Mouse (Mus musculus) CH12.LX (cell line): ENCODE results near the gene Trafd1. TPM values are rescaled to one million over a fixed set of nuclear protein-coding genes. Genes with fewer than 3 reads are reported as not detected.
A peak's percentile ranks its signal among the peaks of the same experiment; 100 is the strongest.

Experiments used
- DNase-seq: peaks from one replicate; pipeline ENCODE4 v3.0.0-alpha.2; 2013; ENCODE audit errors: extremely low read depth
- H3K27ac ChIP-seq: 2 replicates; pipeline ENCODE4 v1.5.1; 2012; ENCODE audit warnings: low read depth, mild to moderate bottlenecking, control low read depth, moderate library complexity; ENCODE audit not compliant: insufficient read depth
- H3K27me3 ChIP-seq: replicated peaks from 2 replicates; pipeline ENCODE3; 2012; ENCODE audit warnings: inconsistent platforms
- H3K36me3 ChIP-seq, 2 experiments: replicated peaks in 1 of 2; 2 replicates each; pipeline versions ENCODE3 to v1.6.1; 2012; ENCODE audit warnings: inconsistent platforms in 1 of 2, low read length in 1 of 2, mild to moderate bottlenecking in 1 of 2, mixed read lengths in 1 of 2, moderate library complexity in 1 of 2; ENCODE audit not compliant: control insufficient read depth in 1 of 2, insufficient read depth in 1 of 2
- H3K4me1 ChIP-seq, 2 experiments: 2 replicates each; pipeline ENCODE4 v1.6.1; 2012; ENCODE audit warnings: inconsistent platforms in 1 of 2, moderate library complexity in 1 of 2; ENCODE audit not compliant: insufficient read depth in 2 of 2, control insufficient read depth in 1 of 2
- H3K4me2 ChIP-seq: 2 replicates; pipeline ENCODE4 v1.6.1; 2012; ENCODE audit warnings: low read depth, mild to moderate bottlenecking, control low read depth; ENCODE audit not compliant: poor library complexity, insufficient read depth, severe bottlenecking
- H3K4me3 ChIP-seq, 3 experiments: fragments of 150-350 bp in 1 of 3; sonication (generic) in 1 of 3; replicated peaks in 1 of 3; 2 replicates each; pipeline versions ENCODE3 to v1.5.1; 2011 to 2012; ENCODE audit warnings: low read depth in 2 of 3, low read length in 2 of 3, mild to moderate bottlenecking in 2 of 3, moderate library complexity in 2 of 3, control low read depth in 1 of 3, improper control_type of control experiment in 1 of 3, inconsistent platforms in 1 of 3, mixed read lengths in 1 of 3; ENCODE audit not compliant: poor library complexity in 1 of 3
- H3K79me2 ChIP-seq: replicated peaks from 2 replicates; pipeline ENCODE4 v1.6.1; 2012; ENCODE audit warnings: mild to moderate bottlenecking, moderate library complexity; ENCODE audit not compliant: control insufficient read depth, poor library complexity, insufficient read depth, severe bottlenecking; ENCODE audit errors: extremely low read depth
- H3K9ac ChIP-seq: 2 replicates; pipeline ENCODE4 v1.6.1; 2012; ENCODE audit warnings: low read depth, mild to moderate bottlenecking, control low read depth, moderate library complexity; ENCODE audit not compliant: insufficient read depth
- H3K9me3 ChIP-seq: replicated peaks from 2 replicates; pipeline ENCODE3; 2012; ENCODE audit warnings: low read length, inconsistent platforms, mixed read lengths
- BHLHE40 ChIP-seq: IDR thresholded peaks from 2 replicates; pipeline ENCODE4 v1.6.1; 2011; ENCODE audit warnings: mild to moderate bottlenecking, low read depth, low read length, improper control_type of control experiment
- CHD1 ChIP-seq: IDR thresholded peaks from 2 replicates; pipeline ENCODE4 v1.6.1; 2012; ENCODE audit warnings: low read depth, low read length, improper control_type of control experiment, inconsistent platforms
- CHD2 ChIP-seq: IDR thresholded peaks from 2 replicates; pipeline ENCODE4 v1.6.1; 2011; ENCODE audit warnings: low read length, improper control_type of control experiment
- CTCF ChIP-seq, 2 experiments: IDR thresholded peaks in 1 of 2; conservative IDR thresholded peaks in 1 of 2; 2 replicates each; pipeline ENCODE4 v1.5.1; 2011 to 2012; ENCODE audit warnings: low read depth in 2 of 2, low read length in 2 of 2, improper control_type of control experiment in 1 of 2, inconsistent platforms in 1 of 2, mild to moderate bottlenecking in 1 of 2, moderate library complexity in 1 of 2
- EP300 ChIP-seq: IDR thresholded peaks from 2 replicates; pipeline ENCODE4 v1.6.1; 2011; ENCODE audit warnings: low read length, improper control_type of control experiment
- GABPA ChIP-seq: IDR thresholded peaks from 2 replicates; pipeline ENCODE4 v1.6.1; 2012; ENCODE audit warnings: low read depth, low read length, improper control_type of control experiment, inconsistent platforms; ENCODE audit not compliant: insufficient replicate concordance
- JUN ChIP-seq: IDR thresholded peaks from 2 replicates; pipeline ENCODE4 v1.6.1; 2011; ENCODE audit warnings: low read depth, mild to moderate bottlenecking, low read length, improper control_type of control experiment, moderate library complexity; ENCODE audit not compliant: insufficient read depth
- KAT2A ChIP-seq: IDR thresholded peaks from 2 replicates; pipeline ENCODE4 v1.6.1; 2012; ENCODE audit warnings: low read length, improper control_type of control experiment, inconsistent platforms; ENCODE audit not compliant: insufficient replicate concordance
- MAFK ChIP-seq: IDR thresholded peaks from 2 replicates; pipeline ENCODE4 v1.6.1; 2011; ENCODE audit warnings: low read length, improper control_type of control experiment; ENCODE audit not compliant: insufficient replicate concordance
- MAX ChIP-seq: IDR thresholded peaks from 2 replicates; pipeline ENCODE4 v1.6.1; 2011; ENCODE audit warnings: low read length, improper control_type of control experiment
- MEF2A ChIP-seq: IDR thresholded peaks from 2 replicates; pipeline ENCODE4 v1.6.1; 2014; ENCODE audit warnings: low read depth, mild to moderate bottlenecking, inconsistent platforms, low read length, improper control_type of control experiment, borderline replicate concordance
- MXI1 ChIP-seq: IDR thresholded peaks from 2 replicates; pipeline ENCODE4 v1.6.1; 2011; ENCODE audit warnings: mild to moderate bottlenecking, low read depth, low read length, improper control_type of control experiment
- MYC ChIP-seq: IDR thresholded peaks from 2 replicates; pipeline ENCODE4 v1.6.1; 2011; ENCODE audit warnings: low read depth, mild to moderate bottlenecking, improper control_type of control experiment, low read length
- NELFE ChIP-seq: IDR thresholded peaks from 2 replicates; pipeline ENCODE4 v1.6.1; 2011; ENCODE audit warnings: low read depth, low read length, improper control_type of control experiment
- NRF1 ChIP-seq: IDR thresholded peaks from 2 replicates; pipeline ENCODE4 v1.6.1; 2014; ENCODE audit warnings: low read depth, mild to moderate bottlenecking, inconsistent platforms, low read length, improper control_type of control experiment, moderate library complexity
- PAX5 ChIP-seq: IDR thresholded peaks from 2 replicates; pipeline ENCODE4 v1.6.1; 2012; ENCODE audit warnings: low read length, inconsistent platforms, mixed read lengths
- POLR2A ChIP-seq: IDR thresholded peaks from 2 replicates; pipeline ENCODE4 v1.6.1; 2011; ENCODE audit warnings: low read depth, mild to moderate bottlenecking, improper control_type of control experiment, low read length
- POLR2AphosphoS2 ChIP-seq: IDR thresholded peaks from 2 replicates; pipeline ENCODE4 v1.6.1; 2011; ENCODE audit warnings: low read depth, low read length, improper control_type of control experiment
- SIN3A ChIP-seq: IDR thresholded peaks from 2 replicates; pipeline ENCODE4 v1.6.1; 2012; ENCODE audit warnings: low read length, improper control_type of control experiment, inconsistent platforms
- TBP ChIP-seq: conservative IDR thresholded peaks from 2 replicates; pipeline ENCODE4 v1.6.1; 2011; ENCODE audit warnings: low read depth, low read length, improper control_type of control experiment
- TCF12 ChIP-seq: IDR thresholded peaks from 2 replicates; pipeline ENCODE4 v1.6.1; 2014; ENCODE audit warnings: low read depth, mild to moderate bottlenecking, inconsistent platforms, low read length, improper control_type of control experiment
- UBTF ChIP-seq: IDR thresholded peaks from 2 replicates; pipeline ENCODE4 v1.6.1; 2012; ENCODE audit warnings: low read depth, mild to moderate bottlenecking, inconsistent platforms, low read length, improper control_type of control experiment, moderate library complexity
- USF1 ChIP-seq: IDR thresholded peaks from 2 replicates; pipeline ENCODE4 v1.6.1; 2014; ENCODE audit warnings: low read depth, mild to moderate bottlenecking, inconsistent platforms, low read length, improper control_type of control experiment
- ZC3H11A ChIP-seq: IDR thresholded peaks from 2 replicates; pipeline ENCODE4 v1.6.1; 2012; ENCODE audit warnings: low read depth, mild to moderate bottlenecking, inconsistent platforms, low read length, improper control_type of control experiment
- ZNF384 ChIP-seq: IDR thresholded peaks from 2 replicates; pipeline ENCODE4 v1.6.1; 2012; ENCODE audit warnings: low read depth, low read length, improper control_type of control experiment, inconsistent platforms
- dilution Hi-C: fragments of 300-500 bp; cut with MboI; formaldehyde crosslinking; loops from 2 replicates; pipeline ENCODE4 v1.14.3; 2020; ENCODE audit warnings: low sequenced_read_pairs; ENCODE audit not compliant: extremely low pct_unique_long_range_greater_than_20kb, extremely low pct_ligation_motif_present
- in situ Hi-C: fragments of 300-500 bp; cut with MboI; formaldehyde crosslinking; loops from 3 replicates; pipeline ENCODE4 v1.14.3; 2019; ENCODE audit warnings: low sequenced_read_pairs, low pct_ligation_motif_present, low pct_unique_long_range_greater_than_20kb, mixed read lengths
- polyA plus RNA-seq: library from polyadenylated mRNA; unstranded; fragments of >175 nt; gene quantifications from 2 replicates; pipeline ENCODE4 v1.2.1, GENCODE M21; 2012; ENCODE audit warnings: low read depth; ENCODE audit not compliant: insufficient read length
- total RNA-seq, 2 experiments: library from RNA; depleted of rRNA; stranded (reverse); fragments of 300-350 nt in 1 of 2; fragments of >200 nt in 1 of 2; gene quantifications; 2 replicates each; pipeline ENCODE4 v1.2.3; 2012 to 2014

The Trafd1 gene
- total and polyA plus RNA-seq, 3 experiments, result 31.7 to 52.8 (median 42.3) TPM

GRCm38 (mm10) chr5:121398146-121398964 is 12.9 kb upstream of the Trafd1 start:
- Histone ChIP-seq H3K27me3 (no peaks in the 10 kb centered on the region), H3K4me1 (peaks cover 12 to 42% of the 10 kb centered on the region in 2 experiments; a peak in 3 of 4 replicates), H3K36me3 (peaks cover 6 to 35% of the 10 kb centered on the region in 2 experiments), H3K9ac (peak overlapping the region; percentile 77), H3K4me2 (peak overlapping the region; percentile 82), H3K79me2 (peaks cover 54% of the 10 kb centered on the region), H3K4me3 (peak overlapping the region; percentile 84 to 94 (median 84)), H3K27ac (peak overlapping the region; percentile 35), H3K9me3 (no peaks in the 10 kb centered on the region)
- in situ Hi-C loops (no loop called here), dilution Hi-C loops (no loop called here)
- TF ChIP-seq CHD1 (0 out of 2 replicates have a peak, but pooled peaks have one; percentile 44), TBP (no peak), USF1 (no peak), MXI1 (peak; percentile 86), TCF12 (no peak), MEF2A (0 out of 2 replicates have a peak, but pooled peaks have one; percentile 2), MYC (peak; percentile 93), UBTF (peak; percentile 100), BHLHE40 (peak; percentile 20; the same call in 1 of the 2 replicates), ZNF384 (no peak), MAX (0 out of 2 replicates have a peak, but pooled peaks have one; percentile 71), SIN3A (peak; percentile 47)
- peak; percentile 58 for DNase-seq

GRCm38 (mm10) chr5:121397187-121398145 is 12.0 kb upstream of the Trafd1 start, which contains the start of gene Naa25:
TSS of gene Naa25 (plus strand) at chr5:121397936.
- peaks cover 45% of the 10 kb centered on the region for H3K79me2 ChIP-seq
- no peaks in the 10 kb centered on the region for H3K27me3 ChIP-seq
- dilution Hi-C loops, result no loop called here
- peak within 1 kb of the TSS; percentile 77 for H3K9ac ChIP-seq
- no peaks in the 10 kb centered on the region for H3K9me3 ChIP-seq
- peak within 1 kb of the TSS; percentile 84 to 94 (median 84) for H3K4me3 ChIP-seq
- in situ Hi-C loops, result no loop called here
- peaks cover 12 to 36% of the 10 kb centered on the region in 2 experiments; a peak in 3 of 4 replicates for H3K4me1 ChIP-seq
- DNase-seq, result peak; percentile 98
- peak within 1 kb of the TSS; percentile 82 for H3K4me2 ChIP-seq
- peak within 1 kb of the TSS; percentile 35 for H3K27ac ChIP-seq
- peaks cover 6 to 27% of the 10 kb centered on the region in 2 experiments for H3K36me3 ChIP-seq
- TF ChIP-seq CTCF (conservative IDR thresholded peaks at IDR 0.05 in 1 of 2, IDR thresholded peaks at IDR 0.05 in 1 of 2; ENCODE audit: low read depth in 2 of 2, low read length in 2 of 2) (no peak), POLR2A (peak; percentile 95), TBP (peak; percentile 84; the same call in 1 of the 2 replicates), EP300 (no peak), JUN (no peak), NRF1 (peak; percentile 92), TCF12 (peak; percentile 78), MAX (peak; percentile 84), SIN3A (peak; percentile 84; the same call in 1 of the 2 replicates), CHD1 (no peak), BHLHE40 (no peak), NELFE (peak; percentile 95), PAX5 (no peak), POLR2AphosphoS2 (peak; percentile 83; the same call in 1 of the 2 replicates), ZNF384 (peak; percentile 100), GABPA (no peak), ZC3H11A (no peak), KAT2A (0 out of 2 replicates have a peak, but pooled peaks have one; percentile 55), MAFK (no peak), CHD2 (peak; percentile 99), MXI1 (peak; percentile 79), MEF2A (peak; percentile 40; the same call in 1 of the 2 replicates)
